Mouse (Mus musculus) megakaryocyte progenitor cell, adult 5-6 weeks (primary cell): ENCODE measurements around the gene Kcnma1. TPM values are rescaled to one million over a fixed set of nuclear protein-coding genes. Genes with fewer than 3 reads are reported as not detected.

Source experiments
- ATAC-seq: replicated peaks from 2 replicates; pipeline ENCODE4 v1.8.0; 2016; ENCODE audit warnings: mild to moderate bottlenecking, moderate TSS enrichment, inconsistent platforms; ENCODE audit not compliant: poor library complexity
- total RNA-seq, 2 experiments: library from RNA; stranded (forward) in 1 of 2; stranded (reverse) in 1 of 2; fragments of 157-497, 149-512 nt in 1 of 2; fragments of 200-1000 nt in 1 of 2; gene quantifications; 2 replicates each; pipeline versions ENCODE4 v1.2.3 to v1.2.4; 2015 to 2017

Kcnma1 gene
- total RNA-seq (2015): not detected in 2 replicates
- not detected in 2 replicates for total RNA-seq (2017)

GRCm38 (mm10) chr14:24014391-24014790 is at the start of gene Kcnma1:
TSS of gene Kcnma1 (minus strand) at chr14:24014491.
- no peak for ATAC-seq

DNA sequence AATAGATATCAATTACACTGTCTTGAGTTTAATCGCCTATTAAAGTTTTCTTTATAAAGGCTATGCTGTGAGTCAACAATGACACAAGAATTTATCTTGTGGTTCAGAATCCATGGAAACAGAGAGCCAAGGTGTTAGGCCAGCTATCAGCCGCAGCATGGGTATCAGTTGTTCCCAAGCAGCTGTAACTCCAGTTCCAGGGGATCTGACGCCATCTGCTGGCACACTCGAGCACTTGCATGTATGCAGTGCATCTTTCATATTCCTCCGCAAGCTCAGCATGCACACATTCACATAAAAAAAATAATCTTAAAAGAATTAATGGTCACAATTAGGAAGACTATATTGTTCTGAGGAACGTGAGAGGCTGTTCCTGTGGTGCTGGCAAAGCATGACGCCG is 45.5 kb upstream of the Kcnma1 start:
- ATAC-seq: 0 out of 2 replicates have a peak, but pooled peaks have one; percentile 39

DNA sequence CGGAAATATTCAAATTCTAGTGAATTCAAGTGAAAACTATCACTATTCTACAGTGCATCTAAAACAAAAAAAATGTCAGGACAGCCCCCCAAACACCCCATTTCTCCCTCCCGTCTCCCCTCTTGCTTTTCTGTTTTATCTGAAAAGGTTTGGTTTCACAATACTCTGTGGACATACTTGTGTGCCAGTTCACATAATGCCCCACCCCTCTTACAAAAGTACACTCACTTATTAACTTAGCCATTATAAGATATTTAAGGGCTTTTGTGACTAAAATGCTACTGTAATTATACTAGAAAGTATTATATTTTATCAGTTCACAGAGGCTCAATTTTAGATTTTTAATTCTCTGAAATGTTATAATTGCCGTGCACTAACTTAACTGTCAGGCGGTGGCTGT is 45.0 kb upstream of the Kcnma1 start:
- no peak for ATAC-seq

DNA sequence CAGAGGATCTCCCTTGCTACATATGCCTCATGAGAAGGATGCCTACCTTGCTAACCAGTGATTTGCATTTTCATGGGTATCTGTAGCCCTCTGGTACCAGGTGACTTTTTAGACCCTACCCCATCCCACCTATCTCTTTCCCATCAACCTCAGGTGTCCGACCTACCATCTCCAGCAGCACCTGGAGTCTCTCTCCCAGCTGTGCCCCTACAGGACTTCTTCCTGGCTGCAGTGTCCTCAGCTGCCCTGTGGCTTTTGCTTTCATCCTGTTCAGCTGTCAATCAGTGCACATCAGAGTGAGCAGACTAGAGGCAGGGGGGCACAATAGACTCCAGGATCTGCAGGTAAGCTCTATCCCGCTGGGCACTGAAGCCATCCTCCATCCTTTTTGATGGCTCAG is 37.5 kb upstream of the Kcnma1 start:
- no peak for ATAC-seq

DNA sequence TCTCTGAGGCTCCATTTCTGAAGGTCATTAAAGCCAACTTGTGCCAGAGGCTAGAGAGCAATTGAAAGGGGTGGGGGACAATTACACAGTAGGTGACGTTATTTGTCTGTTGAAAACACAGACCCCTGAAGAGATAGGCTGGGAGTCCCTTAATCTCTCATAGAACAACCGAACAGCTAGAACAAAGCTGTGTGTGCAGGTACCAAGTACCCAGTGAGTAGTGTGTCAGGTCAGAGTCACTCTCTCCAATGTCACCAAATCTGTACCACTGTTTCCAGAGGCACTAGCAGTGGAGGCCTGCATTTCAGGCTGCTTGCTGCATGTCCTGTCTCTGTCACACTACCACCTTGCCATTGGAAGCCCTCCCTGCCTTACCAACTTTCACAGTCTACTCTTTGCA is 22.3 kb upstream of the Kcnma1 start:
- no peak for ATAC-seq

GRCm38 (mm10) chr14:24036208-24036535 is 21.9 kb upstream of the Kcnma1 start:
- ATAC-seq: no peak

- ATAC-seq: no peak
These were observed 21.4 kb upstream of the Kcnma1 start for GRCm38 (mm10) chr14:24035486-24036207.

- ATAC-seq: no peak
These were observed 18.6 kb upstream of the Kcnma1 start for GRCm38 (mm10) chr14:24032876-24033389.

DNA sequence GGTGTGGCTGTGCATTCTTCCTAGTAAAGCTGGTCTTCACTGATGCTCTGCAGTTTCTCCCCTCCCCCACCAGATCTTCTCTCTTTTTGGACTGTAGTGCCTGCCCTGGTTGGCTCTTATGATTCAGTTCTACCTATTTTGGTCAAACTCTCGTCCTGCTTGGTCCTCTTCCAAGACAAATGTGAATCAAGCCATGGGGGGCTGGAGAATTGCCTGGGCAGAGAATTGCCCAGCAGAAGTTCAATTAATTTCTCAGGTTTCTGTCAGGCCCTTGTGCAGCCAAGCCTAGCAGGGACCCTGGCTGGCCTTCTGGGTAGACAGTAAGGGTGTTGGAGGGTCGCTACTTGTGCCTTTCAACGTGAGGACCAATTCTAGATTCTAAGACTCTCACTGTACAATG is 17.9 kb upstream of the Kcnma1 start:
- ATAC-seq: no peak

GRCm38 (mm10) chr14:24020718-24021117 is 6.4 kb upstream of the Kcnma1 start:
- no peak for ATAC-seq

DNA sequence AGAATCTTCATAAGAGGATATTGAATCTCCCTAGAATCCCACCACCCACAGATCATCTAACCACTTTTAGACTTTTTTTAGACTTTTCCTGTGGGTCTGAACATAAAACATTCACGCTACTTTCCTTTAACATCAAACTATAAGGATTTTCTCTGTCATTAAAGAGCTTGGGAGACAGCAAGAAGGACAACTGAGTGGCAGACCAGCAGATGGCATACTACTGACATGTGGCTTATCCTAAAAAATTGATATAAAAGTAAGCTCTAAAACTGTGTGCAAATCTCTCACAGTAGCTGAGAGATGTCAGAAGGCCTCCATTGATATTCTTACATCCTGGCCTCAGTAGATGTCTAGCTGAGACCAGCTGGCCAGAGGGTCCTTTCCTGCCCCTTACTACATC is 4.3 kb downstream of the Kcnma1 start:
- no peak for ATAC-seq

DNA sequence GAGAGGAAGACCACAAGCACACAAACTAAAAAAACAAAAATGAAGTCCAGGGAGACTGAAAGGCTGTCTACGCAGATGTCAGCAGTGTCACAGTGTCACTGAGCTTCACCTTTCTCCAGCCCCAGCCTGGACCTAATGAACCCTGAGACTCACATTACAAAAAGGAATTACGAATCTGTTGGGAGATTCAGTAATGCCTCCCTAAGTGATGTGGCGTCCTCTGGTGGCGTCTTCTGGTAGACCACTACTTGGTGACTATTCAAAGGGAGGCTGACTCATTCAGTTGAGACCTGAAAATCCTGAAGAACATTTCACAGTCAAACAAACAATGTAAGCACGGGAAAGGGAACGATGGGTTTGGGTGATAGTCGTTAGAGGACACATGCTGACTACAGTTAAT is 6.0 kb downstream of the Kcnma1 start:
- no peak for ATAC-seq

DNA sequence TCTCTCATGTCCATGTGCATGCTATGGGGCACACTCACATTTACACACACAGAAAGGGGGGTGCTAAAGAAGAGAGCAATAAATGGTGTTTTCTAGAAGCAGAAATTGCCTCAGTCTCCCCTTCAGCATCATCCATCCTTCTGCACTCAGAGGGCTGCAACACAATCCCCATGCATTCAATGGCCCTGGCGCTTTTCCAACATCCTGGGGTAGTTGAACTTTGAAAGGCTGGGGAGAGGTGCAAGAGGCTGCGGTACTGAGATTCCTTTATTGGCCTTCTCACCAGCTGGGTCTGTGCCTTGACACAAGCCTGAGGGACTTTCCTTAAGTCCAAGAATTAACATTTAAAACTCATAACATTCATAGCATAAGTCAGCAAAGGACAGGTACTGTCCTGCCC is 8.0 kb downstream of the Kcnma1 start:
- no peak for ATAC-seq

GRCm38 (mm10) chr14:24004471-24005271 is 9.6 kb downstream of the Kcnma1 start:
- no peak for ATAC-seq

DNA sequence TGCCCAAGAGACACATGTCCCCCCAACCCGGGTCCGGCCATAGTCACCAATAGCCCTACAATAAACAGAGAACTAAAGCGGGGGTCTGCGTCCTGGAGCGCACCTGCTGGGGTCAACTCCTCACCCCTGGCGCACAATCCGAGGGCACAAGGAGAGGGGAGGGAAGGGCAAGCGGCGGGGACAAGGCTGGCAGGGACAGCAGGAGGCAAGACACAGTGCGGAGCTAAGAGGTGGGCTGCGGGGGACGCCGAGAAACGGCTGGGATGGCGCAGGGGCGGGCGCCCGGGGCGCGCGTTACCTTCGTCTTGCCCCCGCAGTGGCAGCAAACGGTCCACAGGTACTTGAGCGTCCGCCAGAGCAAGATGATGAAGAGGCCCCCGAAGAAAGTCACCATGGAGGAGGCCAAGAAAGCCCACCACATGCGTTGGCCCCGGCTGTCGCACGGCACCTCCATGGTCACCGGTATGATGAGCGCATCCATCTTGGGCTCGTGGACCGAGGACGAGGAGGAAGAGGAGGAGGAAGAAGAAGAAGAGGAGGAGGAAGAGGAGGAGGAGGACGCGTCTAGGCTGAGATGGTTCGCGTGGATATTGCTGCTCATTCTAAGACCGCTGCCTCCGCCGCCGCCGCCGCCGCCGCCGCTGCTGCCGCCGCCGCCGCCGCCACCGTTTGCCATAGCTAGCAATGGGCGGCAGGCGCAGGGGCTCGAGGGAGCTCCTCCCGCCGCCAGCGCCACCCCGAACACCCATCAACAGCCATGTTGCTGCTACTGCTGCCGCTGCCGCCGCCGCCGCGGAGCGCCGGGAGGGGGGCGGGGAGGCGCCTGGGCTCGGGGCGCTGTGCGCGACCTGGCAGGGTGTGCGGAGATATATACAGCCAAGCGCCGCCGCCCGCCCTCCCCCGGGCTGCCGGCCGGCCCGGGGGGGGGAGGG is 10.6 kb downstream of the Kcnma1 start:
- no peak for ATAC-seq

GRCm38 (mm10) chr14:24002647-24003046 is 11.6 kb downstream of the Kcnma1 start:
- ATAC-seq: no peak

DNA sequence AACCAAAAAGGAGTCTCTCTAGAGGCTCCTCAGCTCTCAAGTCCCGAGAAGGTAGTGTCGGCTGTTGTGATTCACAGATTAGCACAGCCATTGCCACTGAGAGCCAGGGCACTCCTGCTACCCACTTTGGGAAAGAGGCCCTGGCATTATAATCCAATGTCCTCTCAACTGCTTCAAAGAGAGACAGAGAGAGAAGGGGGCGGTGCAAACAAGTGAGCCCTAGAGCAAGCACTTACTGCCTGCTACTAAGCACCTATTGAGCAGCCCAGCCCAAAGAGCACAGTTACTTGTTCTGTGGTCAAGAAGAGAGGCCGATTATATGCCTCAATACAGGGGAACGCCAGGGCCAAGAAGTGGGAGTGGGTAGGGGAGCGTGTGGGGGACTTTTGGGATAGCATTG is 16.4 kb downstream of the Kcnma1 start:
- no peak for ATAC-seq

DNA sequence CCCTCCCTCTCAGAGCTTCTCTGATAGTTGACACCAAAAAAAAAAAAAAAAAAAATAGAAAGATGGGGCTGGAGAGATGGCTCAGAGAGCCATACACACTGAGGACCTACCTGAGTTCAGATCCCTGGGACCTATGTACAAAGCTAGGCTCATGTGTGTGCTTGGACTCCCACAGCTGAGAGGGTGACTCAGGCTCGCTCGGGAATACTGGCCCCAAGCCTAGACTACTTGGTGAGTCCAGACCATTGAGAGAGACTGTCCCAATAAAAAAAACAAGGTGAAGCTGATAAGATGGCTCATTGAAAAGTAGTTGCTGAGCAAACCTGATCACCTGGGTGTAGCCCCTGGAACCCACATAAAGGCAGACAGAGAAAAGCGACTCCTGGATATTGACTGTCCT is 18.5 kb downstream of the Kcnma1 start:
- no peak for ATAC-seq

GRCm38 (mm10) chr14:23990871-23991270 is 23.4 kb downstream of the Kcnma1 start:
- no peak for ATAC-seq

- ATAC-seq: no peak
These were observed 24.6 kb downstream of the Kcnma1 start for GRCm38 (mm10) chr14:23989696-23990095.

- ATAC-seq: no peak
These were observed 32.1 kb downstream of the Kcnma1 start for GRCm38 (mm10) chr14:23982205-23982604.
